Mouse (Mus musculus): Measurements from ENCODE around the gene Fgf12. TPM values are rescaled to one million over a fixed set of nuclear protein-coding genes. Genes with fewer than 3 reads are reported as not detected.

Gene Fgf12
- polyA plus RNA-seq (2015; fragmentation: Nextera tagmentation; extraction: Ambion mirVana): 0.34 and 0.72 TPM in 2 replicates

GRCm38 (mm10) chr16:28752638-28753118, at the start of gene Fgf12:
Gene Fgf12 (minus strand): TSS chr16:28753068.
- no peaks in the 10 kb centered on the region for H3K9me3 ChIP-seq
- ATAC-seq: peak; percentile 62
- H3K9ac ChIP-seq: no peak within 1 kb of the TSS
- WGBS: 1% methylated on average over 16 of the region's 16 CpGs
- H3K4me3 ChIP-seq (replicated peaks): peak within 1 kb of the TSS; percentile 22
- no peak within 1 kb of the TSS for H3K27ac ChIP-seq
- H3K4me1 ChIP-seq (replicated peaks): peaks cover 5% of the 10 kb centered on the region; the same call in 1 of the 2 replicates
- H3K36me3 ChIP-seq: no peaks in the 10 kb centered on the region
- peaks cover 3% of the 10 kb centered on the region; the same call in 1 of the 2 replicates for H3K27me3 ChIP-seq (replicated peaks)
- H3K4me2 ChIP-seq (replicated peaks): peak within 1 kb of the TSS; percentile 57

- H3K9ac ChIP-seq: no peak overlapping the region
- no peak overlapping the region for H3K27ac ChIP-seq
- no peaks in the 10 kb centered on the region for H3K4me1 ChIP-seq (replicated peaks)
- H3K4me2 ChIP-seq (replicated peaks): no peak overlapping the region
- no peaks in the 10 kb centered on the region for H3K9me3 ChIP-seq
- no peaks in the 10 kb centered on the region for H3K27me3 ChIP-seq (replicated peaks)
- H3K4me3 ChIP-seq (replicated peaks): no peak overlapping the region
- H3K36me3 ChIP-seq: no peaks in the 10 kb centered on the region
- no peak for ATAC-seq
- 4% methylated on average over 4 of the region's 4 CpGs for WGBS
Observed at GRCm38 (mm10) chr16:28793115-28793514, 40.2 kb upstream of the Fgf12 start.

- Histone ChIP-seq H3K4me2 (replicated peaks) (no peak overlapping the region), H3K4me1 (replicated peaks) (no peaks in the 10 kb centered on the region), H3K9me3 (no peaks in the 10 kb centered on the region), H3K36me3 (no peaks in the 10 kb centered on the region), H3K27me3 (replicated peaks) (no peaks in the 10 kb centered on the region), H3K4me3 (replicated peaks) (no peak overlapping the region), H3K9ac (no peak overlapping the region), H3K27ac (no peak overlapping the region)
- ATAC-seq: no peak
- WGBS: 88% methylated on average over 2 of the region's 2 CpGs
Observed at GRCm38 (mm10) chr16:28770276-28770675, 17.4 kb upstream of the Fgf12 start.

GRCm38 (mm10) chr16:28761417-28761976, 8.6 kb upstream of the Fgf12 start:
- Histone ChIP-seq H3K36me3 (no peaks in the 10 kb centered on the region), H3K9me3 (no peaks in the 10 kb centered on the region), H3K4me1 (replicated peaks) (no peaks in the 10 kb centered on the region), H3K27me3 (replicated peaks) (no peaks in the 10 kb centered on the region), H3K9ac (no peak overlapping the region), H3K4me2 (replicated peaks) (no peak overlapping the region), H3K27ac (no peak overlapping the region), H3K4me3 (replicated peaks) (no peak overlapping the region)
- no peak for ATAC-seq
- 85% methylated on average over 4 of the region's 4 CpGs for WGBS

- no peak overlapping the region for H3K9ac ChIP-seq
- peak overlapping the region; percentile 22 for H3K4me3 ChIP-seq (replicated peaks)
- H3K36me3 ChIP-seq: no peaks in the 10 kb centered on the region
- H3K9me3 ChIP-seq: no peaks in the 10 kb centered on the region
- H3K27ac ChIP-seq: no peak overlapping the region
- peaks cover 3% of the 10 kb centered on the region; the same call in 1 of the 2 replicates for H3K27me3 ChIP-seq (replicated peaks)
- peak; percentile 97 for ATAC-seq
- peaks cover 5% of the 10 kb centered on the region; the same call in 1 of the 2 replicates for H3K4me1 ChIP-seq (replicated peaks)
- H3K4me2 ChIP-seq (replicated peaks): peak overlapping the region; percentile 57
- under 1% methylated on average over 33 of the region's 33 CpGs for WGBS
Observed at GRCm38 (mm10) chr16:28753124-28753917, 453 bp upstream of the Fgf12 start.

GRCm38 (mm10) chr16:28734461-28734860, 18.4 kb downstream of the Fgf12 start:
- Histone ChIP-seq H3K27me3 (replicated peaks) (no peaks in the 10 kb centered on the region), H3K9ac (no peak overlapping the region), H3K4me1 (replicated peaks) (no peaks in the 10 kb centered on the region), H3K36me3 (no peaks in the 10 kb centered on the region), H3K27ac (no peak overlapping the region), H3K4me2 (replicated peaks) (no peak overlapping the region), H3K4me3 (replicated peaks) (no peak overlapping the region), H3K9me3 (no peaks in the 10 kb centered on the region)
- 75% methylated on average over 3 of the region's 3 CpGs for WGBS
- no peak for ATAC-seq

GRCm38 (mm10) chr16:28726792-28727191, 26.1 kb downstream of the Fgf12 start:
- no peak overlapping the region for H3K4me2 ChIP-seq (replicated peaks)
- no peak overlapping the region for H3K27ac ChIP-seq
- H3K9ac ChIP-seq: no peak overlapping the region
- H3K36me3 ChIP-seq: no peaks in the 10 kb centered on the region
- no peaks in the 10 kb centered on the region for H3K4me1 ChIP-seq (replicated peaks)
- no peaks in the 10 kb centered on the region for H3K27me3 ChIP-seq (replicated peaks)
- no peak for ATAC-seq
- no peak overlapping the region for H3K4me3 ChIP-seq (replicated peaks)
- H3K9me3 ChIP-seq: no peaks in the 10 kb centered on the region
- WGBS: 86% methylated on average over 6 of the region's 6 CpGs

- no peaks in the 10 kb centered on the region for H3K36me3 ChIP-seq
- H3K27ac ChIP-seq: no peak overlapping the region
- ATAC-seq: no peak
- H3K9ac ChIP-seq: no peak overlapping the region
- H3K27me3 ChIP-seq (replicated peaks): no peaks in the 10 kb centered on the region
- H3K4me3 ChIP-seq (replicated peaks): no peak overlapping the region
- 46% methylated on average over 3 of the region's 3 CpGs for WGBS
- no peaks in the 10 kb centered on the region for H3K9me3 ChIP-seq
- no peaks in the 10 kb centered on the region for H3K4me1 ChIP-seq (replicated peaks)
- no peak overlapping the region for H3K4me2 ChIP-seq (replicated peaks)
Observed at GRCm38 (mm10) chr16:28706623-28707022, 46.2 kb downstream of the Fgf12 start.

GRCm38 (mm10) chr16:28700346-28700745, 52.5 kb downstream of the Fgf12 start:
- WGBS: 73% methylated on average over 4 of the region's 4 CpGs
- Histone ChIP-seq H3K4me2 (replicated peaks) (no peak overlapping the region), H3K36me3 (no peaks in the 10 kb centered on the region), H3K9me3 (no peaks in the 10 kb centered on the region), H3K9ac (no peak overlapping the region), H3K4me3 (replicated peaks) (no peak overlapping the region), H3K27ac (no peak overlapping the region), H3K27me3 (replicated peaks) (no peaks in the 10 kb centered on the region), H3K4me1 (replicated peaks) (no peaks in the 10 kb centered on the region)
- ATAC-seq: no peak

- H3K9ac ChIP-seq: no peak overlapping the region
- no peak overlapping the region for H3K4me2 ChIP-seq (replicated peaks)
Observed at GRCm38 (mm10) chr16:28696851-28697250, 56.0 kb downstream of the Fgf12 start.

GRCm38 (mm10) chr16:28694113-28694899, 58.6 kb downstream of the Fgf12 start:
- ATAC-seq: no peak
- 54% methylated on average over 15 of the region's 15 CpGs for WGBS
- no peak overlapping the region for H3K4me3 ChIP-seq (replicated peaks)

More at GRCm38 (mm10) chr16:28696851-28697250, 56.0 kb downstream of the Fgf12 start:
- no peaks in the 10 kb centered on the region for H3K36me3 ChIP-seq
- WGBS: 58% methylated on average over 3 of the region's 3 CpGs
- H3K4me1 ChIP-seq (replicated peaks): no peaks in the 10 kb centered on the region
- H3K27ac ChIP-seq: no peak overlapping the region
- H3K27me3 ChIP-seq (replicated peaks): no peaks in the 10 kb centered on the region
- no peak for ATAC-seq
- no peaks in the 10 kb centered on the region for H3K9me3 ChIP-seq
- H3K4me3 ChIP-seq (replicated peaks): no peak overlapping the region

GRCm38 (mm10) chr16:28688861-28689385, 63.9 kb downstream of the Fgf12 start:
- Histone ChIP-seq H3K4me1 (replicated peaks) (no peaks in the 10 kb centered on the region), H3K4me3 (replicated peaks) (no peak overlapping the region), H3K27ac (no peak overlapping the region), H3K9me3 (no peaks in the 10 kb centered on the region), H3K4me2 (replicated peaks) (no peak overlapping the region), H3K27me3 (replicated peaks) (no peaks in the 10 kb centered on the region), H3K36me3 (no peaks in the 10 kb centered on the region), H3K9ac (no peak overlapping the region)
- WGBS: 84% methylated on average over 9 of the region's 9 CpGs
- ATAC-seq: no peak

More at GRCm38 (mm10) chr16:28694113-28694899, 58.6 kb downstream of the Fgf12 start:
- Histone ChIP-seq H3K36me3 (no peaks in the 10 kb centered on the region), H3K27ac (no peak overlapping the region), H3K9me3 (no peaks in the 10 kb centered on the region), H3K9ac (no peak overlapping the region), H3K4me1 (replicated peaks) (no peaks in the 10 kb centered on the region), H3K27me3 (replicated peaks) (no peaks in the 10 kb centered on the region), H3K4me2 (replicated peaks) (no peak overlapping the region)

Measured in intestine, embryonic 15.5 days (tissue).